Mouse (Mus musculus): ENCODE data around the gene Sord. TPM values are rescaled to one million over a fixed set of nuclear protein-coding genes. Genes with fewer than 3 reads are reported as not detected.

Gene Sord
- polyA plus RNA-seq, 1 experiment from 2014 or later: 23.4 TPM

DNA sequence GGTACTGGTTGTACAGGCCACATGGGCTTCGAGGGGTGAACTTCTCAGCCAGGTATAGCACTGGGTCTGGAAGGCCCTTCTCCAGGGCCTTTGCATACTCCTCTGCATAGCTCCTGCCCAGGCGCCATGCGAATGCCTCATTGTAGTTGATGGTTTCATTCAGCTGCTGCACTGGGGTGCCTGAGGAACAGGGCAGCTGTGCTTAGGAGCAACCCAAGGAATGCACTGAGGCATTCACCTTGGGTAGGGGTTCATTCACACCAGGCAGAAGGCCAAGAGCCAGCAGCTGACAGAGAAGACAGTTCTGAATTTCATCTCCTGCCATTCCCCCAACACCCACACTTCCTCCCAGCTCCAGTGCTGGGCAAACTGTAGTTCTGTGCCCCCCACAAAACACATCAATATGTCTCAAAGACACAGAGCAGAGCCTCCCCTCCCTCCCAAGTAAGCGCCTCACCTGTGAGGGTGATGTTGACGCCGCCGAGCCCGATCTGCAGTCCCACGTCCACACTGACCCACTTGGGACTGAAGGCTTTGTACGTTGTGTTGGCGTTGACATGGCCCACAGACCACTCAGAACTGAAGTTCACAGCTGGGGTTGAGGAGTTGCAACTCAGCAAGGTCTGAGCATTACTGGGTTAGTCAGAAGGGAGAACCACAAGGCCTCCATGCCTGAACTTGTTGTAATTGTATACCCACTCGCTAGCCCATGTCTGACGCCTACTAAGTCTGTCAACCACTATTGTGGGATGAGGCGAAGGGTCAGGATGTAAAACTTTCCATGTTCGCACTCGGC is 70.7 kb downstream of the Sord start:
- Histone ChIP-seq H3K27me3 (ENCODE audit: control insufficient read depth, insufficient read depth, low read depth, low read length) (peaks cover 34% of the 10 kb centered on the region), H3K9ac (ENCODE audit: low read length) (no peak overlapping the region), H3K27ac (ENCODE audit: low read length) (no peak overlapping the region), H3K4me1 (replicated peaks; ENCODE audit: control insufficient read depth, insufficient read depth, low read length) (peaks cover 8% of the 10 kb centered on the region), H3K4me2 (ENCODE audit: low read depth, low read length) (no peak overlapping the region), H3K4me3 (ENCODE audit: low read length) (no peak overlapping the region), H3K36me3 (ENCODE audit: control insufficient read depth, insufficient read depth, low read length) (no peaks in the 10 kb centered on the region), H3K9me3 (ENCODE audit: control insufficient read depth, low read length) (no peaks in the 10 kb centered on the region)
- ATAC-seq (ENCODE audit: low read depth): no peak
- WGBS: 77% methylated on average over 16 of the region's 16 CpGs

DNA sequence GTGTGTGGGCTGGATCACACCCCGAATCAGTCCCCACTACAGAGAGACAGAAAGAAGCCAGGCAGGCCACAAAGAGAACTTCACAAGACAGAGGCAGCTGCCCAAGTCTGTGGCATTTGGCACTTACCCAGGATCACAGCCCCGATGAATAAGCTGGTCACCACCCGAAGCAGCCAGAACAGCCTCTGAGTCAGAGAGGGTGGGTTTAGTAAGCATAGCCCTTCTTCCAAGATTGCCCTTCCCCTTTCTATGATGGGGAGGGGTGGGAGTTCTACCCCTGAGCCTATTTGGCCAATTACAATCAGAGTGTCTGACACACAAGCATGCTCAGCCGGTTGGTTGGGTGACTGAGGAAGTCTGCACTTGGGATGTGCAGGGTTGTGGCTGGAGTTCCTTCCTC is 71.6 kb downstream of the Sord start:
- H3K36me3 ChIP-seq (ENCODE audit: control insufficient read depth, insufficient read depth, low read length): no peaks in the 10 kb centered on the region
- H3K9me3 ChIP-seq (ENCODE audit: control insufficient read depth, low read length): no peaks in the 10 kb centered on the region
- ATAC-seq (ENCODE audit: low read depth): no peak
- H3K4me1 ChIP-seq (replicated peaks; ENCODE audit: control insufficient read depth, insufficient read depth, low read length): peaks cover 5% of the 10 kb centered on the region
- no peak overlapping the region for H3K4me2 ChIP-seq (ENCODE audit: low read depth, low read length)
- no peak overlapping the region for H3K27ac ChIP-seq (ENCODE audit: low read length)
- H3K9ac ChIP-seq (ENCODE audit: low read length): no peak overlapping the region
- no peak overlapping the region for H3K4me3 ChIP-seq (ENCODE audit: low read length)
- WGBS: 34% methylated on average over 4 of the region's 4 CpGs
- peaks cover 26% of the 10 kb centered on the region for H3K27me3 ChIP-seq (ENCODE audit: control insufficient read depth, insufficient read depth, low read depth, low read length)

DNA sequence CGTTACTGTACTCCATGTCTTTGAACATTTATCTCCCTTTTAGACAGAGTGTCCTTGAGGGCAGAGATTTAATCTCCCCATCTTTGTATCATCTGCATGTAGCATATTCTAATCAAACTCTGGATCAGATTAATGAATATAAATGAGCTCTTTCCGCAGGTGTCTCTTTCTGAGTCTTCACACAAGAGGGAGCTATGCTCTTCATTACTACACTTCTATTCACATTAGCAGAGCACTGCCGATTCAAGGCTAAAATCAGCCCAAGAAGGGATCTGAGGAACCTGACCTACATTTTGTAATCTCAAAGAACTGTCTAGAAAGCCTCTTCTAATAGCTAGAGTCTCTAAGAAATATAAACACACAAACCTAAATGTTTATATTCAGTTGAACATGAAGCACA is 75.1 kb downstream of the Sord start:
- H3K9ac ChIP-seq (ENCODE audit: low read length): no peak overlapping the region
- no peak overlapping the region for H3K27ac ChIP-seq (ENCODE audit: low read length)
- no peaks in the 10 kb centered on the region for H3K9me3 ChIP-seq (ENCODE audit: control insufficient read depth, low read length)
- no peak for ATAC-seq (ENCODE audit: low read depth)
- H3K4me3 ChIP-seq (ENCODE audit: low read length): no peak overlapping the region
- H3K4me2 ChIP-seq (ENCODE audit: low read depth, low read length): no peak overlapping the region
- H3K36me3 ChIP-seq (ENCODE audit: control insufficient read depth, insufficient read depth, low read length): no peaks in the 10 kb centered on the region
- no peaks in the 10 kb centered on the region; the same call in 1 of the 2 replicates for H3K4me1 ChIP-seq (replicated peaks; ENCODE audit: control insufficient read depth, insufficient read depth, low read length)
- peaks cover 34% of the 10 kb centered on the region for H3K27me3 ChIP-seq (ENCODE audit: control insufficient read depth, insufficient read depth, low read depth, low read length)
- 40% methylated on average over 3 of the region's 3 CpGs for WGBS

DNA sequence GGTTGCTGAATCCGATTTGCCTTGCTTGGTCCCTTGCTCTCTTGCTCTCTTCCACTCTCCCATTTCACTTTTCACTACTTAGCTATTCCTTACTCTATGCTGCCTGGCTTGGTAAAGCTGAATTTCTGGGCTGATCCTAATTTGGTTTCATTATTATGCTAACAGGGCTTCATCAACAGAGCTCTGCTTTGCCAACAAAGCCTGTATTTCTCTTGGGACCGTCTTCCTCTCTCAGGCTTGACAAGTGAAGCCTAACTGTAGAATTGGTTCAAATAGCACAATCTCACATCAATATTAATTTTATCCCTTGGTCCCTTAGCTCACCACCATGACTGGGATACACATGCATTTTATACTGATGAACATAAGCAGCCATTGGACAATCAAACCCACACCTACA is 77.0 kb downstream of the Sord start:
- no peak for ATAC-seq (ENCODE audit: low read depth)
- H3K4me1 ChIP-seq (replicated peaks; ENCODE audit: control insufficient read depth, insufficient read depth, low read length): no peaks in the 10 kb centered on the region; the same call in 1 of the 2 replicates
- H3K27ac ChIP-seq (ENCODE audit: low read length): no peak overlapping the region
- H3K4me3 ChIP-seq (ENCODE audit: low read length): no peak overlapping the region
- 57% methylated on average over 2 of the region's 2 CpGs for WGBS
- peaks cover 38% of the 10 kb centered on the region for H3K27me3 ChIP-seq (ENCODE audit: control insufficient read depth, insufficient read depth, low read depth, low read length)
- H3K4me2 ChIP-seq (ENCODE audit: low read depth, low read length): no peak overlapping the region
- no peaks in the 10 kb centered on the region for H3K9me3 ChIP-seq (ENCODE audit: control insufficient read depth, low read length)
- no peaks in the 10 kb centered on the region for H3K36me3 ChIP-seq (ENCODE audit: control insufficient read depth, insufficient read depth, low read length)
- H3K9ac ChIP-seq (ENCODE audit: low read length): no peak overlapping the region

DNA sequence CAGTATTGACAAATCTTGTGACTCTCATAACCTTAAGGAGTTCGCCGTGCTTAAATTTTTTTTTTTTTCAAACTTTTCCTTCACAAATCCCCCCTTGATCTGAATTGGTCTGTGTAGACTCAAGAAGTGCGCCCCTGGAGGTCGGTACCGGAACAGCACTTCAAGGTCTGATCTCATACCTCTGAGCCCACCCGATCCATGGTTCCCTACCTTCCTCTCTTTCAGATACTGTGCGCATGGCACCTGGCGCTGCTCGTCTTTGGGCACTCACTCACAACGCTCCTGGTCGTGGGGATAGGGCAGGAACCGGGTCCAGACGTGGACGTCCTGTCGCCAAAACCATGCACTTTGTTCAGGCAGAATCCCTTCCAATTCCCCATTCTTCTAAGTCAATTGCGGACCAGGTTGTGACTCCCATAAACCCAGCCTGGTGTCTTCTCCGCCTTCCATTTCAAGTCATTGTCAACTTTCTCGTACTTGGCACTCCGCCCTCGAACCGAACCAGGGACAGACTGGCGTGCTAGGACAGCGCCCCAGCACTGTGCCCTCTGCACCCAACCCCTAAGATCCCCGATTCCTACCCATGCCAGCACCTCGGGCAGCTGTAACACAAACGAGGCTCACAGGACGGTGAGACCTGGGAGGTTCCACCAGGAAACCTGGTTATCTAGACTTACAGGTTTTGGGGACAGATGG is 78.3 kb downstream of the Sord start:
- Histone ChIP-seq H3K9ac (ENCODE audit: low read length) (no peak overlapping the region), H3K4me3 (ENCODE audit: low read length) (peak overlapping the region; percentile 34), H3K9me3 (ENCODE audit: control insufficient read depth, low read length) (no peaks in the 10 kb centered on the region), H3K36me3 (ENCODE audit: control insufficient read depth, insufficient read depth, low read length) (no peaks in the 10 kb centered on the region), H3K4me2 (ENCODE audit: low read depth, low read length) (peak overlapping the region; percentile 44), H3K27ac (ENCODE audit: low read length) (no peak overlapping the region), H3K27me3 (ENCODE audit: control insufficient read depth, insufficient read depth, low read depth, low read length) (peaks cover 38% of the 10 kb centered on the region), H3K4me1 (replicated peaks; ENCODE audit: control insufficient read depth, insufficient read depth, low read length) (no peaks in the 10 kb centered on the region; the same call in 1 of the 2 replicates)
- peak; percentile 41; the same call in 1 of the 2 replicates for ATAC-seq (ENCODE audit: low read depth)
- WGBS: 3% methylated on average over 27 of the region's 27 CpGs

DNA sequence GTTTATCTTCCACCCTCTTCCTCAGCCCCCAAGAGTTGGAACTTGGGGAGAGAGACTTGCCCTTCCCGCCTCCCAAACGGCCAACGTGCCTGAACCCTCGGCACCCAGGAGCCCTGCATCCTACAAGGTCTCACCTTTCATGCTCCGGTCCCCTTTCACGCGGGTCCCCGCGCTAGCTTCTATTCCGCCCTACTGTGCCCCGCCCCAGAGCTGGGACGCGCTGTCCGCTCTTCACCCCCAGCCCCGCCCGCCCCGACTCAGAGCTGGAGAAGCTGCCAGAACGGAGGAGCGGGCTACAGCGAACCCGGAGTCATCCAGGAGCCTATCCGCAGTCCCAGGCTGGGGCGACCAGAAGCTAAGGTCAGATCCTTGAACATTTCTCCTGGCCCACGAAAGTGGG is 79.0 kb downstream of the Sord start, which contains the start of gene Duoxa1:
TSS of gene Duoxa1 (minus strand) at position 195 of the 400 bp plus-strand sequence.
- Histone ChIP-seq H3K4me3 (ENCODE audit: low read length) (peak within 1 kb of the TSS; percentile 34), H3K9ac (ENCODE audit: low read length) (no peak within 1 kb of the TSS), H3K9me3 (ENCODE audit: control insufficient read depth, low read length) (no peaks in the 10 kb centered on the region), H3K27ac (ENCODE audit: low read length) (no peak within 1 kb of the TSS), H3K36me3 (ENCODE audit: control insufficient read depth, insufficient read depth, low read length) (no peaks in the 10 kb centered on the region), H3K27me3 (ENCODE audit: control insufficient read depth, insufficient read depth, low read depth, low read length) (peaks cover 37% of the 10 kb centered on the region), H3K4me1 (replicated peaks; ENCODE audit: control insufficient read depth, insufficient read depth, low read length) (no peaks in the 10 kb centered on the region; the same call in 1 of the 2 replicates), H3K4me2 (ENCODE audit: low read depth, low read length) (peak within 1 kb of the TSS; percentile 44)
- peak; percentile 59 for ATAC-seq (ENCODE audit: low read depth)
- WGBS: 1% methylated on average over 24 of the region's 24 CpGs

Other genes starting within 250 kb of the Sord start
- 9.1 and 9.7 TPM in 2 replicates for gene Eif3j1, start 206.2 kb upstream of the Sord start, polyA plus RNA-seq (2015; fragmentation: Nextera tagmentation; extraction: Ambion mirVana)
- gene Spg11, start 116.4 kb upstream of the Sord start, polyA plus RNA-seq (2015; fragmentation: Nextera tagmentation; extraction: Ambion mirVana): 8.9 and 9.5 TPM in 2 replicates
- 408 and 412 TPM in 2 replicates for gene B2m, start 87.1 kb upstream of the Sord start, polyA plus RNA-seq (2015; fragmentation: Nextera tagmentation; extraction: Ambion mirVana)
- gene Trim69, start 74.0 kb upstream of the Sord start, polyA plus RNA-seq (2015; fragmentation: Nextera tagmentation; extraction: Ambion mirVana): 0.11 TPM in 1 of 2 replicates, not detected in the other
- gene Patl2, start 48.6 kb upstream of the Sord start, polyA plus RNA-seq (2015; fragmentation: Nextera tagmentation; extraction: Ambion mirVana): not detected in 2 replicates
- gene Terb2, start 48.5 kb upstream of the Sord start, polyA plus RNA-seq (2015; fragmentation: Nextera tagmentation; extraction: Ambion mirVana): not detected in 2 replicates
- gene Duox2, start 63.7 kb downstream of the Sord start, polyA plus RNA-seq (2015; fragmentation: Nextera tagmentation; extraction: Ambion mirVana): not detected in 2 replicates
- not detected in 2 replicates for gene Duoxa2, start 64.2 kb downstream of the Sord start, polyA plus RNA-seq (2015; fragmentation: Nextera tagmentation; extraction: Ambion mirVana)
- 0.30 and 0.51 TPM in 2 replicates for gene Duoxa1, start 79.0 kb downstream of the Sord start, polyA plus RNA-seq (2015; fragmentation: Nextera tagmentation; extraction: Ambion mirVana)
- 0.03 and 0.16 TPM in 2 replicates for gene Duox1, start 80.9 kb downstream of the Sord start, polyA plus RNA-seq (2015; fragmentation: Nextera tagmentation; extraction: Ambion mirVana)
- gene Shf, start 134.4 kb downstream of the Sord start, polyA plus RNA-seq (2015; fragmentation: Nextera tagmentation; extraction: Ambion mirVana): 2.5 and 2.9 TPM in 2 replicates
- 0.14 and 0.24 TPM in 2 replicates for gene Slc28a2, start 191.7 kb downstream of the Sord start, polyA plus RNA-seq (2015; fragmentation: Nextera tagmentation; extraction: Ambion mirVana)

All from lung, embryonic 16.5 days (tissue).